Mouse (Mus musculus): ENCODE measurements around the gene Gale. TPM values are rescaled to one million over a fixed set of nuclear protein-coding genes. Genes with fewer than 3 reads are reported as not detected.

The Gale gene
- polyA plus RNA-seq, 1 experiment = 13.4 TPM

DNA sequence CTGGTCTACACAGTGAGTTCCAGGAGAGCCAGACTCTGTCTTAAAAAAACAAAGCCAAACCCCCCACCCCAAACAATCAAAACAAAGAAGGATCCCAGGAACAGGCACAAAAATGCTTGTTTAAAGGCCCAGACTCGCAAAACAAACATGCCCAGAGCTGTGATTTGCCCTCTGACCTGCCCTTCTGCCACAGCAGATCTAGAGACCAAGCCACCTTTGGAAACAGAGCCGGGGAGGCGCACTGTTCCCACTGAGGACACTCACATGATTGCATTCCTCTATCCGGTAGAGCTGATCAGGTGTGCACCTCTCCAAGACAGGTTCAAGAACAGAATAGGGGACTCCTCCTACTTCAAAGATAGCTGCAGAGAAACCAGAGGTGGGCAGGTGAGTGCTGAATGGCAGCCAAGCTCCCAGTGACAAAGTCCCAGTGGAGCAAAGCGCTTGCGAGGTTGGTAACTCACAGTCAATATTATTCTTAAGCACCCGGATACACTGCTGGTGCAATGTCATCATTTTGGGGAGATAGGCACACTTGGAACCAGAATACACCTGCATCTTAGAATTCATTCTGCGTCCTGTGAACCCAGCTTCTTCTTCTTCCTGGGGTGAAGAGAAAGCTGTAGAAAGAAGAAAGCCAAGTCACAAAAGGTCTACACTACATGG, 45.4 kb downstream of the Gale start:
- no peaks in the 10 kb centered on the region for H3K27me3 ChIP-seq (replicated peaks; ENCODE audit: control insufficient read depth, insufficient read depth, low read length)
- H3K4me3 ChIP-seq (ENCODE audit: insufficient read depth, low read depth, low read length) = no peak overlapping the region
- H3K4me1 ChIP-seq (ENCODE audit: control insufficient read depth, insufficient read depth, low read length) = peaks cover 4% of the 10 kb centered on the region; the same call in 1 of the 2 replicates
- peaks cover 16% of the 10 kb centered on the region for H3K36me3 ChIP-seq (ENCODE audit: control insufficient read depth, insufficient read depth, low read length)
- WGBS = 67% methylated on average over 8 of the region's 8 CpGs
- H3K27ac ChIP-seq (ENCODE audit: insufficient read depth, low read depth, low read length) = no peak overlapping the region
- no peak for DNase-seq
- TF ChIP-seq POLR2A (IDR thresholded peaks at IDR 0.05; ENCODE audit: low read depth, low read length) = no peak
- TF ChIP-seq CTCF (conservative IDR thresholded peaks at IDR 0.05; ENCODE audit: insufficient read depth, insufficient read length, low read depth, low read length) = no peak

- Histone ChIP-seq H3K4me1 (ENCODE audit: control insufficient read depth, insufficient read depth, low read length) (no peaks in the 10 kb centered on the region), H3K4me3 (ENCODE audit: insufficient read depth, low read depth, low read length) (no peak overlapping the region), H3K36me3 (ENCODE audit: control insufficient read depth, insufficient read depth, low read length) (peaks cover 12% of the 10 kb centered on the region), H3K27ac (ENCODE audit: insufficient read depth, low read depth, low read length) (no peak overlapping the region), H3K27me3 (replicated peaks; ENCODE audit: control insufficient read depth, insufficient read depth, low read length) (no peaks in the 10 kb centered on the region)
- 80% methylated on average over 4 of the region's 4 CpGs for WGBS
- TF ChIP-seq CTCF (conservative IDR thresholded peaks at IDR 0.05; ENCODE audit: insufficient read depth, insufficient read length, low read depth, low read length) = no peak
- TF ChIP-seq POLR2A (IDR thresholded peaks at IDR 0.05; ENCODE audit: low read depth, low read length) = no peak
- no peak for DNase-seq
These were observed 47.1 kb downstream of the Gale start for GRCm38 (mm10) chr4:136010586-136010985.

GRCm38 (mm10) chr4:136016059-136016602, 52.6 kb downstream of the Gale start:
- Histone ChIP-seq H3K27me3 (replicated peaks; ENCODE audit: control insufficient read depth, insufficient read depth, low read length) (no peaks in the 10 kb centered on the region), H3K4me3 (ENCODE audit: insufficient read depth, low read depth, low read length) (no peak overlapping the region), H3K4me1 (ENCODE audit: control insufficient read depth, insufficient read depth, low read length) (peaks cover 12% of the 10 kb centered on the region; the same call in 1 of the 2 replicates), H3K36me3 (ENCODE audit: control insufficient read depth, insufficient read depth, low read length) (peaks cover 8% of the 10 kb centered on the region), H3K27ac (ENCODE audit: insufficient read depth, low read depth, low read length) (no peak overlapping the region)
- WGBS = 50% methylated on average over 3 of the region's 3 CpGs
- no peak for DNase-seq
- no peak for TF ChIP-seq CTCF (conservative IDR thresholded peaks at IDR 0.05; ENCODE audit: insufficient read depth, insufficient read length, low read depth, low read length)
- TF ChIP-seq POLR2A (IDR thresholded peaks at IDR 0.05; ENCODE audit: low read depth, low read length) = no peak

Other genes with a start within 250 kb of the Gale start
- gene Il22ra1, start 235.6 kb upstream of the Gale start, polyA plus RNA-seq (2012; rRNA removed) = 3.0 and 4.1 TPM in 2 replicates
- gene Myom3, start 204.0 kb upstream of the Gale start, polyA plus RNA-seq (2012; rRNA removed) = 0.10 and 1.5 TPM in 2 replicates
- 43.4 TPM in 2 replicates for gene Srsf10, start 108.0 kb upstream of the Gale start, polyA plus RNA-seq (2012; rRNA removed)
- 17.7 and 23.3 TPM in 2 replicates for gene Pnrc2, start 89.9 kb upstream of the Gale start, polyA plus RNA-seq (2012; rRNA removed)
- 2.7 and 4.1 TPM in 2 replicates for gene Cnr2, start 68.3 kb upstream of the Gale start, polyA plus RNA-seq (2012; rRNA removed)
- gene Fuca1, start 43.0 kb upstream of the Gale start, polyA plus RNA-seq (2012; rRNA removed) = 161 and 226 TPM in 2 replicates
- gene Hmgcl, start 17.3 kb upstream of the Gale start, polyA plus RNA-seq (2012; rRNA removed) = 175 and 199 TPM in 2 replicates
- 90.8 and 100 TPM in 2 replicates for gene Lypla2, start 8.9 kb downstream of the Gale start, polyA plus RNA-seq (2012; rRNA removed)
- 31.8 and 33.5 TPM in 2 replicates for gene Pithd1, start 23.5 kb downstream of the Gale start, polyA plus RNA-seq (2012; rRNA removed)
- gene Eloa, start 58.0 kb downstream of the Gale start, polyA plus RNA-seq (2012; rRNA removed) = 11.0 and 12.9 TPM in 2 replicates
- gene Rpl11, start 89.7 kb downstream of the Gale start, polyA plus RNA-seq (2012; rRNA removed) = 232 and 292 TPM in 2 replicates
- 259 and 289 TPM in 2 replicates for gene Id3, start 179.8 kb downstream of the Gale start, polyA plus RNA-seq (2012; rRNA removed)
- gene E2f2, start 208.7 kb downstream of the Gale start, polyA plus RNA-seq (2012; rRNA removed) = 2.1 and 2.2 TPM in 2 replicates
- 5.7 and 7.0 TPM in 2 replicates for gene Asap3, start 242.6 kb downstream of the Gale start, polyA plus RNA-seq (2012; rRNA removed)

Data from kidney, adult 2 months (tissue).